Mouse (Mus musculus) heart, embryonic 14.5 days (tissue): ENCODE results near the gene Mrps35. TPM values are rescaled to one million over a fixed set of nuclear protein-coding genes. Genes with fewer than 3 reads are reported as not detected.

ENCODE experiments used
- ATAC-seq: fragments of 200-750 bp; cut with Nextera tagmentation; 2 replicates; pipeline ENCODE4 v1.8.0; 2017; ENCODE audit warnings: low read depth, moderate TSS enrichment; ENCODE audit not compliant: insufficient number of reproducible peaks, insufficient read depth, low FRiP score
- H3K27ac ChIP-seq, 2 experiments: fragments of 200-500 bp in 1 of 2; fragments of 300-500 bp in 1 of 2; sonication (generic) in 1 of 2; replicated peaks in 1 of 2; 2 replicates each; pipeline ENCODE4 v1.5.1; 2012 to 2014; ENCODE audit warnings: low read depth in 2 of 2, low read length in 2 of 2, control low read depth in 1 of 2, mild to moderate bottlenecking in 1 of 2, mixed read lengths in 1 of 2; ENCODE audit not compliant: control insufficient read depth in 1 of 2, insufficient read depth in 1 of 2
- H3K27me3 ChIP-seq: fragments of 300-500 bp; sonication (generic); 2 replicates; pipeline ENCODE4 v1.6.1; 2014; ENCODE audit warnings: mild to moderate bottlenecking, low read length, control low read depth; ENCODE audit not compliant: control insufficient read depth, insufficient read depth
- H3K36me3 ChIP-seq: fragments of 300-500 bp; sonication (generic); 2 replicates; pipeline ENCODE4 v1.6.1; 2014; ENCODE audit warnings: mild to moderate bottlenecking, control low read depth, low read length, mixed read lengths; ENCODE audit not compliant: control insufficient read depth, insufficient read depth
- H3K4me1 ChIP-seq, 2 experiments: fragments of 200-500 bp in 1 of 2; fragments of 300-500 bp in 1 of 2; sonication (generic) in 1 of 2; 2 replicates each; pipeline ENCODE4 v1.6.1; 2012 to 2014; ENCODE audit warnings: low read length in 2 of 2, control low read depth in 1 of 2, mixed read lengths in 1 of 2; ENCODE audit not compliant: control insufficient read depth in 2 of 2, insufficient read depth in 2 of 2
- H3K4me2 ChIP-seq: fragments of 300-500 bp; sonication (generic); 2 replicates; pipeline ENCODE4 v1.6.1; 2014; ENCODE audit warnings: mild to moderate bottlenecking, low read length
- H3K4me3 ChIP-seq, 2 experiments: fragments of 200-500 bp in 1 of 2; fragments of 300-500 bp in 1 of 2; sonication (generic) in 1 of 2; 2 replicates each; pipeline ENCODE4 v1.5.1; 2012 to 2014; ENCODE audit warnings: low read length in 2 of 2, mild to moderate bottlenecking in 2 of 2, control low read depth in 1 of 2, low read depth in 1 of 2, moderate library complexity in 1 of 2; ENCODE audit not compliant: control insufficient read depth in 1 of 2, insufficient read depth in 1 of 2
- H3K9ac ChIP-seq: fragments of 300-500 bp; sonication (generic); 2 replicates; pipeline ENCODE4 v1.6.1; 2014; ENCODE audit warnings: mild to moderate bottlenecking, low read length
- H3K9me3 ChIP-seq: fragments of 300-500 bp; sonication (generic); 2 replicates; pipeline ENCODE4 v1.6.1; 2016; ENCODE audit warnings: low read length, control low read depth; ENCODE audit not compliant: control insufficient read depth
- WGBS: fragments of 180-500 bp; shearing (Covaris S2); extraction: QIAGEN DNeasy Blood & Tissue Kit; methylation state at CpG from one replicate; pipeline ENCODE4 v1.1.7; 2014; 5-methylcytosine and 5-hydroxymethylcytosine counted together
- polyA plus RNA-seq: library from polyadenylated mRNA; unstranded; fragments of >200 nt; fragmentation: Nextera tagmentation; extraction: Ambion mirVana; gene quantifications from 2 replicates; pipeline ENCODE4 v1.2.1, GENCODE M21; 2014

Mrps35 gene
- polyA plus RNA-seq, 1 experiment from 2014 or later = 153 TPM

- Histone ChIP-seq H3K36me3 (peaks cover 91% of the 10 kb centered on the region), H3K27me3 (no peaks in the 10 kb centered on the region), H3K4me3 (no peak overlapping the region), H3K27ac (peak overlapping the region in 1 of 2 experiments; percentile 28; a peak in 1 of 4 replicates), H3K4me1 (peaks cover 9% of the 10 kb centered on the region in 2 experiments), H3K9ac (0 out of 2 replicates have a peak overlapping the region, but pooled peaks have one; percentile 11), H3K9me3 (no peaks in the 10 kb centered on the region), H3K4me2 (no peak overlapping the region)
- ATAC-seq = no peak
- 67% methylated on average over 10 of the region's 10 CpGs for WGBS
Observed at GRCm38 (mm10) chr6:147055374-147055977, 12.9 kb downstream of the Mrps35 start.

GRCm38 (mm10) chr6:147059326-147059725 lies 16.8 kb downstream of the Mrps35 start:
- peaks cover 8 to 9% of the 10 kb centered on the region in 2 experiments for H3K4me1 ChIP-seq
- H3K4me2 ChIP-seq = no peak overlapping the region
- H3K4me3 ChIP-seq = no peak overlapping the region
- WGBS = 72% methylated on average over 7 of the region's 7 CpGs
- H3K27ac ChIP-seq = no peak overlapping the region
- H3K27me3 ChIP-seq = no peaks in the 10 kb centered on the region
- no peak for ATAC-seq
- peaks cover 88% of the 10 kb centered on the region for H3K36me3 ChIP-seq
- H3K9ac ChIP-seq = no peak overlapping the region
- no peaks in the 10 kb centered on the region for H3K9me3 ChIP-seq

GRCm38 (mm10) chr6:147061630-147062029 lies 19.1 kb downstream of the Mrps35 start:
- no peak overlapping the region for H3K4me3 ChIP-seq
- H3K4me1 ChIP-seq = no peaks in the 10 kb centered on the region
- peaks cover 87% of the 10 kb centered on the region for H3K36me3 ChIP-seq
- H3K9me3 ChIP-seq = no peaks in the 10 kb centered on the region
- H3K4me2 ChIP-seq = no peak overlapping the region
- no peak overlapping the region for H3K27ac ChIP-seq
- no peak overlapping the region for H3K9ac ChIP-seq
- no peaks in the 10 kb centered on the region for H3K27me3 ChIP-seq
- 90% methylated on average over 9 of the region's 9 CpGs for WGBS
- ATAC-seq = no peak

GRCm38 (mm10) chr6:147062034-147062433 lies 19.5 kb downstream of the Mrps35 start:
- 84% methylated on average over 7 of the region's 7 CpGs for WGBS
- Histone ChIP-seq H3K36me3 (peaks cover 87% of the 10 kb centered on the region), H3K9ac (no peak overlapping the region), H3K9me3 (no peaks in the 10 kb centered on the region), H3K4me1 (no peaks in the 10 kb centered on the region), H3K4me2 (no peak overlapping the region), H3K27ac (no peak overlapping the region), H3K4me3 (no peak overlapping the region), H3K27me3 (no peaks in the 10 kb centered on the region)
- no peak for ATAC-seq

- Histone ChIP-seq H3K27ac (no peak overlapping the region), H3K27me3 (no peaks in the 10 kb centered on the region), H3K4me2 (no peak overlapping the region), H3K4me1 (no peaks in the 10 kb centered on the region), H3K36me3 (peaks cover 87% of the 10 kb centered on the region), H3K9me3 (no peaks in the 10 kb centered on the region), H3K9ac (no peak overlapping the region), H3K4me3 (no peak overlapping the region)
- ATAC-seq = no peak
- 76% methylated on average over 7 of the region's 7 CpGs for WGBS
Observed at GRCm38 (mm10) chr6:147062694-147063093, 20.1 kb downstream of the Mrps35 start.

GRCm38 (mm10) chr6:147064226-147064943 lies 21.8 kb downstream of the Mrps35 start:
- Histone ChIP-seq H3K27ac (no peak overlapping the region), H3K4me3 (no peak overlapping the region), H3K9ac (no peak overlapping the region), H3K27me3 (no peaks in the 10 kb centered on the region), H3K4me2 (no peak overlapping the region), H3K9me3 (no peaks in the 10 kb centered on the region), H3K4me1 (no peaks in the 10 kb centered on the region), H3K36me3 (peaks cover 88% of the 10 kb centered on the region)
- no peak for ATAC-seq
- WGBS = 90% methylated on average over 10 of the region's 10 CpGs

GRCm38 (mm10) chr6:147064944-147065261 lies 22.3 kb downstream of the Mrps35 start:
- WGBS = 84% methylated on average over 6 of the region's 6 CpGs
- Histone ChIP-seq H3K27me3 (no peaks in the 10 kb centered on the region), H3K4me2 (no peak overlapping the region), H3K27ac (no peak overlapping the region), H3K4me3 (no peak overlapping the region), H3K4me1 (no peaks in the 10 kb centered on the region), H3K9me3 (no peaks in the 10 kb centered on the region), H3K9ac (no peak overlapping the region), H3K36me3 (peaks cover 88% of the 10 kb centered on the region)
- no peak for ATAC-seq
